Mouse (Mus musculus) bone marrow macrophage, adult 2 months (primary cell): ENCODE results near the gene Fnbp1l. TPM values are rescaled to one million over a fixed set of nuclear protein-coding genes. Genes with fewer than 3 reads are reported as not detected.

Source experiments
- H3K27ac ChIP-seq: 2 replicates; pipeline ENCODE4 v1.5.1; 2012; ENCODE audit warnings: low read depth, low read length; ENCODE audit not compliant: insufficient read depth
- H3K4me1 ChIP-seq: 2 replicates; pipeline ENCODE4 v1.6.1; 2012; ENCODE audit warnings: low read length; ENCODE audit not compliant: control insufficient read depth, insufficient read depth
- H3K4me3 ChIP-seq: 2 replicates; pipeline ENCODE4 v1.5.1; 2012; ENCODE audit warnings: mild to moderate bottlenecking, low read length, moderate library complexity; ENCODE audit not compliant: insufficient read depth
- CTCF ChIP-seq: IDR thresholded peaks from 2 replicates; pipeline ENCODE4 v1.5.1; 2012; ENCODE audit warnings: low read depth, mild to moderate bottlenecking, low read length, moderate library complexity
- POLR2A ChIP-seq: IDR thresholded peaks from 2 replicates; pipeline ENCODE4 v1.6.1; 2012; ENCODE audit warnings: mild to moderate bottlenecking, low read depth, low read length, borderline replicate concordance
- polyA plus RNA-seq: library from polyadenylated mRNA; stranded (reverse); fragments of >200 nt; gene quantifications from 2 replicates; pipeline ENCODE4 v1.2.4, GENCODE M21; 2012; ENCODE audit not compliant: missing spikeins, insufficient read depth, insufficient read length

The Fnbp1l gene
- polyA plus RNA-seq, 1 experiment: 51.3 TPM

GRCm38 (mm10) chr3:122611761-122612160, 7.8 kb downstream of the Fnbp1l start:
- TF ChIP-seq CTCF (no peak), POLR2A (no peak)
- Histone ChIP-seq H3K4me1 (peaks cover 13% of the 10 kb centered on the region), H3K4me3 (no peak overlapping the region), H3K27ac (no peak overlapping the region)

GRCm38 (mm10) chr3:122606105-122606801, 13.3 kb downstream of the Fnbp1l start:
- TF ChIP-seq CTCF (no peak), POLR2A (no peak)
- H3K4me1 ChIP-seq: peaks cover 18% of the 10 kb centered on the region
- no peak overlapping the region for H3K4me3 ChIP-seq
- H3K27ac ChIP-seq: no peak overlapping the region

GRCm38 (mm10) chr3:122603229-122603628, 16.3 kb downstream of the Fnbp1l start:
- H3K4me3 ChIP-seq: no peak overlapping the region
- TF ChIP-seq POLR2A (no peak), CTCF (no peak)

GRCm38 (mm10) chr3:122602370-122602769, 17.1 kb downstream of the Fnbp1l start:
- Histone ChIP-seq H3K4me3 (no peak overlapping the region), H3K4me1 (peaks cover 27% of the 10 kb centered on the region), H3K27ac (no peak overlapping the region)
- TF ChIP-seq CTCF (no peak), POLR2A (no peak)

More at GRCm38 (mm10) chr3:122603229-122603628, 16.3 kb downstream of the Fnbp1l start:
- Histone ChIP-seq H3K4me1 (peaks cover 27% of the 10 kb centered on the region), H3K27ac (no peak overlapping the region)

GRCm38 (mm10) chr3:122599291-122599690, 20.2 kb downstream of the Fnbp1l start:
- Histone ChIP-seq H3K4me1 (peaks cover 29% of the 10 kb centered on the region), H3K27ac (no peak overlapping the region), H3K4me3 (no peak overlapping the region)
- TF ChIP-seq CTCF (no peak), POLR2A (no peak)

- H3K27ac ChIP-seq: no peak overlapping the region
- peaks cover 16% of the 10 kb centered on the region for H3K4me1 ChIP-seq
- TF ChIP-seq CTCF (no peak), POLR2A (no peak)
- no peak overlapping the region for H3K4me3 ChIP-seq
These were observed 28.7 kb downstream of the Fnbp1l start for GRCm38 (mm10) chr3:122590804-122591203.

- Histone ChIP-seq H3K27ac (no peak overlapping the region), H3K4me3 (no peak overlapping the region), H3K4me1 (peaks cover 16% of the 10 kb centered on the region)
- TF ChIP-seq POLR2A: no peak
- TF ChIP-seq CTCF: no peak
These were observed 29.2 kb downstream of the Fnbp1l start for GRCm38 (mm10) chr3:122590346-122590745.

- peaks cover 16% of the 10 kb centered on the region for H3K4me1 ChIP-seq
- no peak overlapping the region for H3K4me3 ChIP-seq
- no peak overlapping the region for H3K27ac ChIP-seq
- TF ChIP-seq CTCF: no peak
- TF ChIP-seq POLR2A: no peak
These were observed 32.4 kb downstream of the Fnbp1l start for GRCm38 (mm10) chr3:122586918-122587641.

GRCm38 (mm10) chr3:122577360-122577759, 42.2 kb downstream of the Fnbp1l start:
- no peak for TF ChIP-seq CTCF
- no peak for TF ChIP-seq POLR2A

GRCm38 (mm10) chr3:122574921-122575320, 44.6 kb downstream of the Fnbp1l start:
- peak overlapping the region; percentile 46 for H3K27ac ChIP-seq
- peaks cover 42% of the 10 kb centered on the region for H3K4me1 ChIP-seq
- H3K4me3 ChIP-seq: no peak overlapping the region
- TF ChIP-seq POLR2A (no peak), CTCF (no peak)

More at GRCm38 (mm10) chr3:122577360-122577759, 42.2 kb downstream of the Fnbp1l start:
- H3K27ac ChIP-seq: no peak overlapping the region
- H3K4me1 ChIP-seq: peaks cover 31% of the 10 kb centered on the region
- no peak overlapping the region for H3K4me3 ChIP-seq
